Mouse (Mus musculus) heart, adult 8-10 months (tissue): ENCODE measurements around the gene Nop9. TPM values are rescaled to one million over a fixed set of nuclear protein-coding genes. Genes with fewer than 3 reads are reported as not detected.

Experiments
- DNase-seq: peaks from one replicate; pipeline ENCODE4 v3.0.0; 2022; ENCODE audit warnings: low spot score
- total RNA-seq, 4 experiments: library from RNA; stranded (reverse); gene quantifications; 2 replicates each; pipeline ENCODE4 v1.2.4; 2022

The Nop9 gene
- total RNA-seq, 4 experiments from 2014 or later, result 9.6 to 13.2 (median 11.0) TPM

GRCm38 (mm10) chr14:55769087-55769703 is 23.7 kb downstream of the Nop9 start:
- no peak for DNase-seq

DNA sequence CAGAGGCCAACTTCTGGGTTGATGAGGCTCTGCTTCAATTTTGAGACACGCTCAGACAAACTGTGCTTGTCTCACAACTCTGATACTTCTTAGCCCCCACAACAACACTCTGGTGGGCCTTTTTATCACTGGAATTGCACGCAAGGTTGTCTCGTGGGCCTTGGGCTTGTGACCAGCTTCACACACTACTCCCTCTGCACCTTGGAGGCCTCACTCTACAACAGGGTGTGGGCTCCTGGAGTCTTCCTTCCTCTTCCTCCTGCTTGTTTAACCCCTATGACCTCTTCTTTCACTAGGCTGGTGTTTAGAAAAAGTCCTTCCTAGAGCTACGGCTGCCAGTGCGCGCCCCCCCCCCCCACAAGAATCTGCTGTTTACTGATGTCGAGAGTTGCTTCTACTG is 31.2 kb downstream of the Nop9 start:
- DNase-seq, result no peak

GRCm38 (mm10) chr14:55777176-55777575 is 31.7 kb downstream of the Nop9 start:
- DNase-seq, result no peak

DNA sequence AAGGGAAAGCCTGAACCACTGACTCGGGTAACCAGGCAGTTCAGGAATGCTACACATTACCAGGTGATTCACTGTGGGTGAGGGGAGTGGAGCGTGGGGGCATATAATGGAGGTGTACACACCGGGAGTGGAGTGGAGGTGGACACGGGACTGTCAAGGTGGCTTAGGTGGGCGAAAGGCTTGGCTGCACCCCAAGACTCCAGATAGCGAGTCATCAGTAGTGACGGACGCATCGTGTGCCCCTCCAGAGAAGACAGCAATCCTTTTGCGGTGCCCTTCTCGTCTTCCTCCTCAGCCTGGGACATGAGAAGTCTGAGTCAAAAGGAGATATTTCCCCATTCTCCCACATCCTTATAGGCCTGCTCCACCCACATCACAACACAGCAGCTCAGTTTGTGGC is 32.3 kb downstream of the Nop9 start:
- no peak for DNase-seq

DNA sequence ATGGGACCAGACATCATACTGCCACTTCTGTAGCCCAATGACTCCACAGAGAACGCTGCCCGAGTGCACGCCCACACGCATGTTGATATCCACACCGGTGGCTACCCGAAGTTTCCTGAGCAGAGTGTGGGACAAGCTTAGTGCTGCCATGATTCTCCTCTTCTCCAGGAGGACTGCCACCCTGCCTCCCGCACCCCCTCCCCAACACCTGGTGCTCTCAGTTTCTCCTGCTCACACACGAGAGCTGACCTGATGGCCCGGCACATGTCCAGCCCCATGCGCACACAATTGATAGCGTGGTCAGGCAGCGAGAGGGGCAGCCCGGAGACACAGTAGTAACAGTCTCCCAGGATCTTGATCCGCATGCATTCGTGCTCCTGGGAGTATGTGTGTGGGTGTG is 33.2 kb downstream of the Nop9 start:
- DNase-seq, result no peak

DNA sequence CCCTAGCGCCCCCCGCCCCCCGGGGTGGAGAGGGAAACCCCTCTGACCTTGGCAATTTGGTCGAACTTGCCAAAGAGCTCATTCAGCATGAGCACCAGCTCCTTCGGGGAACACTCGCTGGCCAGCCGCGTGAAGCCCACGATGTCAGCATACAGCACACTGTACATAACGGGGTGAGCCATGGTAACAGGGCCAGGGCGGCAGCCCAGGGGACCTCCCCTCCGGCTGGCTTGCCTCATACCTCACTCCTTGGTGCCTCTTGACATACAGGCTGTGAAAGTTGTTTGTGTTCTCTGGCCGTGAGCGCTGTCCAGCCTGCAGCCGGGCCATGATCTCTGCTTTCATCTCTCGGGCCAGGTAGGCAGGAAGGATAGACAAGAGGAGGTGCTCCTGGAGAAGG is 34.2 kb downstream of the Nop9 start:
- no peak for DNase-seq

DNA sequence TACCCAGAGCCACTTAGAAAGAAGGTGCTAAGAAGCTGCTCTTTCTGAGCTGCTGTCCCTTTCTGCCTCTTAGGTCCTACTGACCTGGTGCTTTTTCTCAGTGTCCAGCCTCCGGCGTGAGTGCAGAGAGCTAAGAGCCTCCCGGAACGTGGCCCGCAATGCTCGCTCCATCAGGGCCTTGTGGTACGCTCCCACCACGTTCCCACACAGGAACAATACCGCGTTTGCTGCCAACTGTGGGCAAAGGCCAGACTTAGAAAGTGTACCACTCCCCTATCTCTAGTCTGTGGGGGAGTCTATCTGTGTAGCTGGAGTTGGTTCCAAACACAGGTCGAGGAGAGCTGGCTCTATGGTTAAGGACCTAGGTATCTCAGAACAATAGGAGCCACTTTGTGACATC is 35.2 kb downstream of the Nop9 start:
- DNase-seq, result no peak

DNA sequence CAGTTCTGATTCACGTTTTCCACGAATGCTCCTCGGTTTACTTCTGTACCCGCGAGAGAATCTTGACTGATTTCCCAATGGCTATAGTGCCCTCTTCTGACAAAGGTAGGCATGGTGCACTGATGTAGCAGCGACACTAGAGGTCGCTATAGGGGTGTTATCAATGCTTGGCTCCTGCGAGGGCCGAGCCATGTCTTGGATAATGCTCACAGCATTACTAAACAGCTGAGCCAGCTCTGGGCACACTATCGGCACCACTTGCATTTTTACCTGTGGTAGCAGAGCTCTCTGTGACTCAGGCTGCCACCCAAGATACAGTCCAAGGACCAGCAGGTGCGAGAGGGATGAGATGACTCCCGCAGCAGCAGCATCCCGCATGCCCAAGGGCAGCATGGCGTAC is 35.8 kb downstream of the Nop9 start:
- DNase-seq, result peak; percentile 73

GRCm38 (mm10) chr14:55782361-55782960 is 37.0 kb downstream of the Nop9 start:
- peak; percentile 0 for DNase-seq

DNA sequence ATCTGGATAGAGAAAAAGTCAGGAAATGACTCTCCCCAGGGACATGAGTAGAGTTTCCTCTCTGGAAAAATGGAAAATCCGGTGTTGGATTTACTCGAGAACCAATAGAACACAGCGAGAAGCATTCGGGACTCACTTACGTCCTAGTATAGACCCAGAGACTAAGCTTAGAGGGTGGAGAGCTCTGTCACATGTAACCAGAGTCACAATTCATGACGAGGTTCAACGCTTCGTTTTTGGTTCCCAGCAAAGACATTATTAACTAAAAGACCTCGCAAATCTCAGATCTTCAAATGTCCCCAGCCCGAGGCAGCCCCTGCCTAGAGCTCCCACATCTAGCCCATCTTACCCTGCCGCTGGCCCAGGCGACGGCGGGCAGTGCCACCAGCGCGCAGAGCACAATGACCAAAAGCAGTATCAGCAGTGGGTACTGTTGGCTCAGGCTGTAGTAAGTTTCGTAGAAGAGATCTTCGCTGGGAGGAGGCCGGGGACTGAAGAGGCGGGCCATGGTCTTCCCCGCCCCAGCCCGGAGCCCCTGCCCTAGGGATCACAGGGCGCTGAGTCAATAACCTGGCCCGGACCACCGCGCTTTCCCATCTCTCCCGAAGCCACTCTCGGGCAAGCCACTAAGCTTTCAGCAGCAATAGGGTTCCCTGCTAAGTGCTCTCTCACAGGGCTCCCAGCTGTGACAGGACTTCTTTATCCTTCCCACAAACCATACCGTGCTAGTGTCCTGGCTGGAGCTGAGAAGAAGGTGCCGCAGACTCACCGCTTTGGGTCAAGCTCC is 37.9 kb downstream of the Nop9 start:
- DNase-seq, result peak; percentile 93

DNA sequence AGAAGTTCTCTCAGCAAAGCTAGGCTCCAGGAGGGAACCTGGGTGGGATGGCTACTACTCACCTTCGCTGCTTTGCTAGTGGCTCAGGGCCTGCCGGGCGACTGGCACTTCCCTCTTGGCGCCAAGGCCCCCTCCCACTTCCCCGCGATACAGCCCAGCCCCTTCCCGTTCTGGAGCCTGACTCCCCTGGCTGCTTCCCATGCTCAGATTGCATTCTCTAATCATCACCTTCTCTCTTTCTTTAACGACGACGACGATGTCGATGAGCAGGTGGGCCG is 38.4 kb downstream of the Nop9 start, which contains the start of gene Adcy4:
Adcy4 (minus strand) TSS at position 138 of the 278 bp plus-strand sequence.
- DNase-seq, result peak; percentile 43

GRCm38 (mm10) chr14:55785195-55785594 is 39.7 kb downstream of the Nop9 start:
- DNase-seq, result no peak

GRCm38 (mm10) chr14:55787731-55788130 is 42.2 kb downstream of the Nop9 start:
- DNase-seq, result no peak

GRCm38 (mm10) chr14:55788256-55789050 is 43.0 kb downstream of the Nop9 start, which contains the start of gene Ripk3:
TSS of gene Ripk3 (minus strand) at chr14:55788865.
- peak; percentile 74 for DNase-seq

- no peak for DNase-seq
Measured at GRCm38 (mm10) chr14:55793461-55793860, 48.0 kb downstream of the Nop9 start.

- no peak for DNase-seq
Measured at GRCm38 (mm10) chr14:55793946-55794345, 48.5 kb downstream of the Nop9 start.

DNA sequence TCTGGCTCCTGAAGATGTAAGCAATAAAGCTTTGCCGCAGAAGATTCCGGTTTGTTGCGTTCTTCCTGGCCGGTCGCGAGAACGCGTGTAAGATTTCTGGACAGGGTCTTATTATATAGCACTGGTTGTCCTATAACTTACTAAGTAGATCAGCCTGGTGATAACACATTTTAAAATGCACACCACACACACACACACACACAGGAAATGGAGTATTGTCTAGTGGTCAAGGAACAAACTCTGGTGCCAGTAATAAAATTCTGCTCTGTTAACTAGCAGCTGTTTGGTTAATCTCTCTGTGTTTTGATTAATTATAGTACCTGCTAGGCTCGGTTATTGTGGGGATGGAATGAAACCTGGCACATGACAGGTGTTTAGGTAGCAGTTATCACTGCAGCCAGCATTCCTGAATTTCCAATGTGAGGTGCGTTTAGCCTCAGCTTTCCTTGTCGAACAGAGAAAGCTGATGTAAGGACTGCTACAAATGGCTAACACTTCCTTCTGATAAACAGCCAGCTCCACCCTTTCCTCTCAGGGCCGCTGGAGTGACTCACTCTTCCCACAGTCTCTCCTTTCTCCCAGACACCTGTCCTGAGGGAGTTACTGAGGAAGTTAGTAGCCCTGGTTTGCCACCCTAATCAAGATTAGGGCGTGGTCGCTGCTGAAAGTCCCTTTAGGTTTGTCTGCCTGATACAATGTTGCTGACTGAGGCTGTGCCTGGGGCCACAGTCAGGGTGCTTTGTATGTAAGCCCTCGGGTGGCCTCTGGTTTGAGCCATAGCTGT is 50.1 kb downstream of the Nop9 start:
- peak; percentile 71 for DNase-seq
